Mouse (Mus musculus) liver (tissue): ENCODE results near the gene Ascl1.

Experiments
- DNase-seq: peaks from one replicate; pipeline ENCODE4 v3.0.0-alpha.2; 2020; ENCODE audit warnings: mixed read lengths

Gene Ascl1

DNA sequence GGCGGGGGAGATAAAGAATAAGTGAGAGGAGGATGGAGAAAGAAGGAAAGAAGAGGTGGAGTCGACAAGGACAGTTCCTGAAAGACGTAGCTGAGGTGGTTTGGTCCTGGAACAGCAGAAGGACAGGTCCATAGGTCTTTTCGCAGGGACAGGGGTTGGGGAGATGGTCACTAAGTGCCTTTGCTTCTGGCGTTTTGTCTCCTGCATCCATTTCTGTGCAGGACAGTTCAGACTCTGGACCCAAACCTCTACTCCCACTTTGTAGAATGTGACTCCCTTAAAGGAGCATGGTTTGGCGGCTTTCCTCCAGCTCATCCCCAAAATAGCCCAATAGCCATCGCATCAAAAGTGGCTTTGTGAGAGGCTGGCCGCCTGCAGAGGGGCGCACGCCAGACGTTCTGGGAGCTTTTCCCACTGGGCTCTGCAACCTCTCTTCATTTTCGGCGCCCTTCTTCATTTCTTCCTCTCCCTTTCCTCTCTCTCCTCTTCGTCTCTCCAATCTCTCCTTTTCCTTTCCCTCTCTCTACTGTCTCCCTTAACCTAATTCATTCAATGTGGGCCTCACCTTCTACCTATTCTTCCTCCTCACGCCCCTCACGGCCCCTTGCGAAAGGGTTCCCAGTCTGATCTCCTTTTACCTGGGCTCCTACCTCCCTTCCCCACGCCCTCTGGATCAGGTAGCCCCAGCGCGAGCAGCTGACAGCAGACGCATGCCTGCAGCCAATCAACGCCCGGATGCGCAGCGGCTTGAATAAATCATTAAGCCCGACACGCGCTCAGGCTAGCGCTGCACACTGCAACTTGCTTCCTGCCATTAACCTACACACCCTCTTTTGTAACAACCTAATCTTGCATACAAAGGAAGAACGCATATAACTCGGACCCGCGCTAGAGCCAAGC is 7.5 kb downstream of the Ascl1 start:
- peak; percentile 21 for DNase-seq

DNA sequence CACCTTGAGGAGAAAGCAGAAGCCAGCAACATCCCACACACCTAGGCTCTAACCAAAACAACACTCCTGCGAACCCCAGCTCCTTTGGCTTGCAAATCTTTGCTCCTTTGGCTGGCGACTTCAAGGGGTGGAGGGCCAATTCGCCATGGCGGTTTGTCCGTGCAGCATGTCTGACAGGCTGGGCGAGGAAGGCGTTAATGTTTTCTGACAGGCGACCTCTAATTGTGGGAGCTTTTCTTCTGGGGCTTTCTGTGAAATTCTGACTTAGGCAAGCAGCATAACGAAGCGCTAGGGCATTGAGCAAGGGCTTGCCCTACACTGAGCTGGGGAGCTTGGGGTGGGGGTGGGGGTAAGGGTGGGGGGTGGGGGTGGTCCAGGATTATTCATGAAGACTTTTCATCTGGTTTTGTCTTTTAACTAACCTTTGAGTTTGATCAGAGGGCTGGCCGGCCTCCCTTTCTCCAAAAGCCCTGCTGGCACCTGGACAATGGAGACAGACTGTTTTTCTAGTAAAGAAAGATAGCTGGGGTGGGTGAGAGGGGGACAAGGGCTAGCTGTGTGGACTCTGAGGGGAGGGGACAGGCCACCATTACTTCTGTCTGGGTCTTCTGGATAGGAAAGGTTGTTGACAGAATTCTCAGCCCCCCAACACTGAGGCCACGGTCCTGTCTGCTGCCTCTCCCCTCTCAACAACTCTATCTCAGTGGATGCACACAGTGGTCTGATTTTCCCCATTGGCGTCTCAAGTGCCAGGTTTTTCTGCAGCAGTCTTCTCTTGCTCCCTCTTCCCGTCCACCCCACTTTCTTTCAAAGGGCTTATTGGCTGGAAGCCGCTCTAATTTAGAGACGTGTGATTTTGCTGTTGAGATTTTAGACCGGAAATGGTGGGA is 8.4 kb downstream of the Ascl1 start:
- DNase-seq = no peak

DNA sequence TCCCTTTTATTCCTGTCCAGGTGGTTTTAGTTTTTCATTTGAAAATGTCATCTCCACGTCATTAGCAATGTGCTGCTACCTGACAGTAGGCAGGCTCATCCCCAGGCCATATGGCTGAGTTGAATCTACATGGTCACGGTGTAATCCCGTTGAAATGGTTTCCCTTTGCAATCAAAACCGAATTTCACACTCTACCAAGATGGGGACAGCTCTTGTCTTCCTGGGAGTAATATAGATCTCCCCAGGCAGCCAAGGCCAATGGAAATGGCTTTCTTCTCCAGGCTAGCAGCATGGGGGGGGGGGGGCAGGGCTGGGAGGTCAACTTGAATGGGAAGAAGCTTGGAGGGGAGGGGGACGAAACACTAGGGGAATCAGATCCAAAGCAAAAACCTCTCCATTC is 15.6 kb downstream of the Ascl1 start:
- DNase-seq = no peak

DNA sequence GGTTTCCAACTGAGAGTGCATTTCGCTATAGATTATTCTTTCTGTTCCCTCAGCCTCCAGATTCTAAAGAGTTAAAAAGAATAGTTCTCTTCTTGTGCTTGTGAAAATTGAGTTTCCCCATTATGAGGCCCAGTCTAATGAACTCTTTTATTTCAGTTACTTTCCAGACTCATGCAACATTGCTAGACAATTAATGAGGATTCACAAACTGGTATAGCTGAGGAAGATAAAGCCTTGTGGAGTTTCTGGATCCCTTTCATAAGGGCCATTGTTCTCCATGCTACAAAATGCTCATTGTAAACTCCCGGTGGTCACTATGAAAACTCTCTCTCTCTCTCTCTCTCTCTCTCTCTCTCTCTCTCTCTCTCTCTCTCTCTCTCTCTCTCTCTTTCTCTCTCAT is 18.5 kb downstream of the Ascl1 start:
- DNase-seq = no peak

DNA sequence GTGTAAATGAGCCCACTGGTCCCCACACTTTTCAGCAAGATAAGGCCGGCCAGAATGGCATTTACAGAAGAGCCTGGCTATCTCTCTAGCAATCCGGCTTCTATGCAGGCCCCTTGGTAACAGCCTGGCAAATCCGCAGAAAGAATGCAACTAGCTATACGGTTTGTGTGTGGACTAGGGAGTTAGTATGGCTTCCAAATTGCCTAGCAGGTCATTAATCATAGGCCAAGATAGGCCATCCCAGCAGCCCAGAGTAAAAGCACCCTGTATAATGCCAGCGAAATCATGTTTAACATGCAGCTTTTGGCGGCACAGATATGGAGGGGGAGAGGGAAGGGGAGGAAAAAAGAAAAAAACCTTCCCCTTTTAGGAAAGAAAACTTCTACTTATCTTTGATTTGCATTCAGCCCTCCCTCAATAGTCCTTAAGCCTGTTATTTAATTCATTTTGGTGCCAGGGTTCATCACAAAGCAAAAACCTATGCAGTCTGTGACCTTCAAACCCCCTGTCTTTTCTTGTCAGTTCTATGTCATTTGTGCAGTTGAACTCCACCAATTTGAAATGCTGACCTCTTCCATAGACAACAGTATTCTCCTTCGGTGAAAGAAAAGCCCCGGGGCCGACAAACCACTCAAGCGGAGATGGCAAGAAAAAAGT is 19.9 kb downstream of the Ascl1 start:
- no peak for DNase-seq

DNA sequence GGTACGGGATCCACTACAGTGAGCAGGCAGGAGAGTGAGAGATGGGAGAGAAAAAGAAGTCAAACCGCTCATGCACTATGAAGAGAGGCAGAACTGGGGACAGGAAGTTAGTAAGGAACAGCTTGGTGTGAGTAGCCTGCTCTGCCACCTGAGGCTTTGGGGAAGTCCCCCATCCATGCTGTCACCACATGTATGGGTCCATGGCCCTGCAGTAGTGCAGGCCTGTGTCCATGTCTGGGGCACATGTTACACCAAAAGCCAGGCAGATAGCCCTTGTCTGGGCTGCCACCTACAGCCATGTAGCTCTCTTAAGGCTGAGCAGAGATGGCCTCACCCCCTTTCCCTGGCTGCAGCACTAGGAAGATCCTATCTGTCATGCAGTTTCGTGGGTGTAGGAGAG is 42.7 kb downstream of the Ascl1 start:
- no peak for DNase-seq

DNA sequence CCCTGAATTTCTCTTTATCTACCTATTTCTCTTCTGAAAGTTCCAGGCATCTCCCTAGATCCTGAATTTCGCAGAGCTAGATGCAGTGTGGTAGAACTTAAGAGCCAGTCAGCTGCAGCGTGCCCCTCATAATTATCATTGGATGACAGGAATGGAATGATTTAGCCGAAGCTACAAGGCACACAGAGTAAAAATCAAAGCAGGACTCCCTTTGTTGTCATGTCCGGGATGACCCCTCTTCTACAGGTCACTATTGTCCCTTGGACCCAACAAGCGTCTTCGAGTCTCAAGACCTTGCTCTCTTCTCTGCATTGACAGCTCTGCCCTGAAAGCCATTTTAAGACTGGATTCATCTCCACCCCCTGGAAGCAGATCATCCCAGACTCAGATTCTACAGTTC is 44.1 kb downstream of the Ascl1 start:
- no peak for DNase-seq

DNA sequence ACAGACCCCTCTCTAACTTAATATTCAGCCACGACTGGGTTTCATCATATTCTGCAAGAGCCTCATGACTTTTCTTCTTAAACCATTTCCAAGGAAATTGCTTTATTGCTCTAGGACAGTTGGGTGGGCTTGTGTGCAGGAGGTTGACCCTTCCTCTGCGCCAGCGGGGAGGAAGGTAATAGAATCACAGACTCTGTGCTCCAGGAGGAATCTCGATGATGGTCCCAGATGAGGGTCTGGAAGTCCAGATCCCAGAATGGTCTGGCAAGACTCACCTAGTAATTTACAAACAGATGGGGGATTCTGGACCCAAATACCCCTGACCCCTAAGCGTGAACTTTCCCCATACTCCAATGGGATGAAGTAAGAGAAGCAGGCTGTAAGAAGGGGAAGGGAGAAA is 45.2 kb downstream of the Ascl1 start:
- DNase-seq = no peak

DNA sequence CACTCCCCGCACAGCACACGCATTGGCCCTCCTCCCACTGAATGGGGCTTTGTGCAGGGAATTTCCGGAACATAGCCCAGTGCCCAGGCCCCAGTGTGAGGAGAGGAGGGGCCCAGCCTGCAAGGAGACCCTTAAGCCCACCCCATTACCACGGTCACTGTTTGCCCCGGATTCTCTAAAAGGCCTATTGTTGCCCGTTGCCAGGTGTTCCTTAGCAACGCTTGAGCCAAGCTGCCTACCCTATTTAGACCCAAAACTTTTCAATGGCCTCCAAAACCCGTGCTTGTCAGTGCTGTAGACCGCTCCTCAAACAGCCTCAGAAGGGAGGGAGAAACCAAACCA is 45.7 kb downstream of the Ascl1 start:
- no peak for DNase-seq

DNA sequence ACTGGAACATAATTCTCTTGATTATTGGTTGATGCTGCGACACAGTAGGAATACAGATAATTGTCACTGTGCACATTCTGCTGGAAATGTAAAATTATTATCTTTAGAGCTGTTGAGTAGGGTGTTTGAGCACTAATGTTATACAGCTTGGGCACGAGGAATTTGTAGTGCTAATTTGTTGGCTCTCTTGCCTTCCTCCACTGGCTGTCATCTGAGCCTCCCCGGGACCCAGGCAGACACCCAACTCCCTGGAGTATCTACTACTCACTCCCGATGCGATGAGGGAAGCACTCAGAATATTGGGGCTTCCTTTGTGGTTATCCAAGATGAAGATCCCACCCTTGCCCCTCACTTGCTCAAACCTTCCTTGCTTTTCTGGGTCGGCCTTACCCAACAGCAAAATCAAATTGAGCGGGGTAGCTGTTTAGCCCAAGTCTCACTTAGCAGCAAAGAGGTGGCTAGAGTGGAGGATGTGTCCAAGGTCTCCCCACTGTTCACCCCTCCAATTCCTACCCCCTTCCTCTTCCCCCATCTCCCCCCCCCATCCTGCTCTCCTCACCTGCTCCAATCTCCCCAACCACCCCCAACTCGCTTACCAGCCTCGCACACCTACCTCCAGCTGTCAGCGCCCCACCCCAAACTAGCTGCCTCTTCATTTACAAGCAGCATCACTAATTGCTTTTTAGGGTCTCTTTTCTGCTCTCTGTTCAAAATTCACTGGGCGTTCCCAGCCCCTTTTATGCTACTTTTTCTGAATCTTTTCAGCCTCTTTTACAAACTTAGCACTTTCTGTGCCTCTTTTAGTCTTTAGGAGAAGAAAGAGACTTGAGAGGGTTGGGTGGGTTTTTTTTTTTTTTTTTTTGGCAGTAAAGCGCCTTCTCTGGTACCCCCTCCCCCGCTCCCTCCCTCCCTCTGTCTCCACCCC is 46.4 kb downstream of the Ascl1 start:
- no peak for DNase-seq

DNA sequence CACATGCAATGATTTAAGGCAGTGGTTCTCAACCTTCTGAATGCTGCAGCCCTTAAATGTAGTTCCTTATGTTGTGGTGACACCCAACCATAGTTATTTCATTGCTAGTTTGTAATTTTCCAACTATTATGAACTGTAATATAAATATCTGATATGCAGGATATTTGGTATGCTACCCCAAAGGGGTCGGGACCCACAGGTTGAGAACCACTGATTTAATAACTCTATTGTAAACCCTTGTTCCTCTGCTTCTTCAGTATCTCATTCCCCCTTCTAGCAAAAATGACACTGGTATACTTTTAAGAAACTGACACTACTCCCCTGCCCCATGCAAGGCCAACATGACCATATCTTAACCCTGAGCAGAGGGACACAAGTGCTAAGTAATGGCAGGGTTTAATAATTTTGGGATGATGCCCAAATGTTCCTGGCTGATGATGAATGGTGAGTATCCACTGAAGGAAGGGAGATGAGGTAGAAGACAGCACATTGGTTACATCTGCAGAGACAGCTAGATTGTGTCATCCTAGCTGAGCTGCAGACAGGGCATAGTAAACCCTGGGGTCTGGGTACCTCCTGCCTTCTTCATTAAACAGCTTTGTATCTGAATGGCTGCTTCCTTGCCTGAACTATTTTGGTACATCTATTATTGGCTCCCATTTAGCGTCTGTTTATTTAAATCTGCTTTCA is 47.2 kb downstream of the Ascl1 start:
- no peak for DNase-seq
